Mouse (Mus musculus) ZHBTc4 (cell line): Measurements from ENCODE around the gene Mrps27.

ENCODE experiments used
- DNase-seq: peaks from one replicate; pipeline ENCODE4 v3.0.0-alpha.2; 2011; ENCODE audit warnings: low read depth, low spot score

The Mrps27 gene

DNA sequence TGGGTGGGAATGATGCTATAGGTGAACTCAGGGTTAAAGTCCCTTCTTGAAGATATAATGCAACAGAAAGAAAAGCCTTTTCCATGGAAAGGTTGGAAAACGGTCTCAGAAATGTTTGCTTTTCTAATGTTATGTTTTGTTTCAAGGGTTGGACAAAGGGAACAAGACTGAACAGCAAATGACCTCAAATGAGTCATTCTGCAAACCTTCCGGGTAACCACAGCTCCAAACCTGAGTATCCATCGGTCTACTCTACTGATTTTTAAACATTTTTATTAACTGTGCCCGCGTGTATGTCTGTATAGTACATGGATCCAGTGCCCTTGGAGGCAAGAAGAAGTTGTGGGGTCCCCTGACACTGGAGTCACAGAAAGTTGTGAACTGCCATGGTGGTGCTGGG is 94.8 kb downstream of the Mrps27 start:
- DNase-seq, result no peak

DNA sequence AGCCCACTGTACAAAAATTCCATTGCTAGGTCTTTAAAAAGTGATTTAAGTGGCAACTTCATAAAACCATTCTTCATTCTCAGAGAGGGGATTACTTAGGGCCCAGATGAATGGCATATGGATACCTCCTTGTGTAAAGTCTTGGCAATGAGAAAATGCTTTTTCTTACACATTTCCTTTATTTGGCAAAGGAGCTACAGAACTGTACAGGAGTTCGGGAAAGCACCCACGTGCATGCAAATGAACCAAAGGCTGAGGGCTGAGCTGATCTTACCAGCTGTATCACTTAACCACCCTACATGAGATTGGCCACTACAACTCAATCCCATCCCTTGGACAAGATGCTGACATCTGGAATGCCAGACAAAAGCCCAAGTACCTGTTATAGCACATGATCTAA is 95.6 kb downstream of the Mrps27 start:
- no peak for DNase-seq

DNA sequence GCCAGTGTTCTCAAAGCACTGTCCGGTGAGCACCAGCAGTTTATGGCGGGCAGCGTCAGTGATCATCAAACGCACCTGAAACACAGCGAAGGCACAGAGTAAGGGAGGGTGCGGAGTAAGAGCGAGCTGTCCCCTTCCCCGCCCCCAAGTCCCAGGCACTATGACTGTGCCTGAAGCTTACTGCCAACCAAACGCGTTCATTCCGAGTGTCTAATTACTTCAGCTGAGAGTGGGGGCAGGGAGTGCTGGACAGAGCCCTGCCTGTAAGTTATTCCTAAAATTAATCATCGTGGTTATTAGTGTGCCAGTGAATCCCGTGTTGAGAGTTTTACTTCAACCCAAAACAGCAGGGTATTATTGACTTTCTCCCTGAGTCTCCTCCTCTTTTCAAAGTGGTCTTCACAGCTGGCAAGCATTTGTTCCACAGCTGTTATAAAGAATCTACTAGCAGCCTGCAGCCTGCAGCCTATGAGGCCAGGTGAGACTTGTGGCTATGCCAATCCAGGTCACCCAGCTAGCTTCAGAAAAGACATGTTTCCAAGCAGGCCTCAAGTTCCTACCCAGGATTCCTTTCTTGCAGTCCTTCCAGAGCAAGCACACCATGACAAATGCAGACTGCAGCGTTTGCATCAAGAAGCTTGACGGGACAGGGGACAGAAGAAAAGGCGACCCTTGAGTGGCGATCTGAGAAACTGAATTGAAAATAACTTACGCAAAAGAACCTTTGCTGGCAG is 97.3 kb downstream of the Mrps27 start:
- DNase-seq, result no peak

DNA sequence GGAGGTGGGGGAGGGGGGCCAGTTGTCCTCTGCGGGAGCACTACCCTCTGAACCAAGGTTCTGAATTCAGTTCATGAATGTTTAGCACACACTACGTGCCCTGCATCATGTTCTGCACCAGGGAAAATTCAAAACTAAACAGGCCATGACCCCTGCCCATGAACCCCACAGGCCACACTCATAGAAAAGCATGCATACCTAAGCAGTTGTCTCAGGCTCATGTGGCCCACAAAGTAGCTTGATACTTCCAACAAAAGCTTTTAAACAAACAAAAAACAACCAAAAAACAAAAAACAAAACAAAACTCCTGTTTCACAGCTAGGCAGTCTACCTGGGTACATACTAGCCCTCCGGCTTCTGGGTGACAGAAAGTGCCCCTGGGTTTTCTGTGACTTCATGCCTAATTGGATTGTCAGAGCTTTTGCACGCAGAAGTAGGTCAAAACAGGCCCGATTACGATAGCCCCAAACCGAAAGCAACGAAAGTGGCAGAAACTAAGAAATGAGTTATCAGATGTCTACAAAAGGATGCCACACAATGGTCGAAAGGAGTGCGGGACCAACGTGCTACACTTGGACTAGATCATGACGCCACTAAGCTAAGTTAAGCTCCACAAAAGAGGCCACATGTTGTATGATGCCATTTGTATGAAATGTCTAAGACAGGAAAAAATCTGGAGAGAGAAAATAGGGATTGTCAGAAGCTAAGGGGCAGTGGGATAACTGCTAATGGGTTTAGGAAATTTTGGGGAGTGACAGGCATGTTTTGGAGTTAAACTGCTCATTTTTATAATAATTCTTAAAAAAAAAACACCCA is 98.1 kb downstream of the Mrps27 start:
- no peak for DNase-seq

DNA sequence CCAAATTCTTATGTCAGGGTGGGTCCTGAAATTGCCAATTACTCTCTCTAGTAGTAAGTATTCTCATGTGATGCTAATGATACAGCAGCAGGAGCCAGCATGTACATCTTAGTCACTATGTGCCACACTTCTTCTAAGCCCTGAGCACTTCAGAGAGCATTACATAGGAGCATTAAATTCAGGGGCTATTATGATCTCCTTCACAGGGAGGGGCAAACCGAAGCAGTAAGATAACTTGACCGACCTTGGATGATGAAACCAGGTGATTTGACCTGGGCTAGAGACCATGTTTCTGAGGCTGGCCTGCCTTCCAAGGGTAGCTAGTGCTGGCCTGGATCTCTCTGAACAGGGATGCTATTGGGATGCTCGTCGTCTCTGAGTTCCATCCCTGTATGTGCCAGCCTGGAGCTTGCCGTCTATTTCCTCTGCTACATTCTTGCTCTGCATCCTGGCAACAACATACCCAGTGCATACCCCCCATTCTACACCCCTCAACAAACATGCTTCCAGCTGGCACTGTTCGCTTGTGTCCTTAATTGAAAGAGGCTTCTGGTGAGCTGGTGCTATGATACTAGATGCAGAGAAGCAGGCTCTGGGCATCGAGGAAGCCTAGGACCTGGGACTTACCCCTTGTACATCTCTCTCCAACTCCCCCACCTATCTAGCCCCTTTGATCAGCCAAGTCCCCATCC is 99.0 kb downstream of the Mrps27 start:
- no peak for DNase-seq

DNA sequence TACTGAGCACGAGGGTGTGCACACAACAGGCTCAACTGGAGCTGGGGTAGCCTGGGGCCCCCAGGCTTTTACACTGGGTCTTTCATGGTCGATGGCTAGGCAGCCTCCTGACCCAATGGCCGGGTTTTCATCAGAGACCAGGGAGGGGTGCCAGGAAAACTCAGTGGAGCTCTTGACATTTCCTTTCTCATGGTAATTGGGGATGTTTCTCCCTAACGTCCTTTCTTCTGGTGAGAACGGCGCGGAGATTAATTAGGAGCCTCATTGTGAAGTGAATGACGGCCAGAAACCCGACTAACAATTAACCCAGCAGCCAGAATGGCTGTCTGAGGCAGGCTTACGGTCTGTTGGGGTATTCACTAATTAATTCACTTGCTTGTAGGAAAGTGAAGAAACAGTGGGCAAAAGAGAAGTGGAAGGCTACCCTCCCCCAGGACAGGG is 99.9 kb downstream of the Mrps27 start:
- peak; percentile 87 for DNase-seq

DNA sequence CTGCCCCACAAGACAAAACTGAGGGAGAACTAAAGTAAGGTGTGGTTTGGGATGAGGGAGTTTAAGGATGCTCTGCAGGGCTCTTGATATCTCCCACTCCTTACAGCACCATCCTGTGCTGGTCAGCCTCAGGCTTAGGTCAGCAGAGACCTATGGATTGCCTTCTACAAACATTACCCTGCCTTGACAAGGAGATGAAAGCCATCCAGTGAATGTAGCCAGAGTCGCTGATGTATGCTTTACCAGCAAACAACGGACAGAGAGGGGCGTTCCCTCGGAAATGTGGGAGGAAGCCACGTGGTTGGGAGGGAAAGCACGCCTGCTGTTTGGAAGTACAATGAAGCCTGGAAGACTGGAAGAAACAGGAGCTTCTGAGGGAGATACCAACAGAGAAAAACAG is 100.3 kb downstream of the Mrps27 start:
- DNase-seq, result peak; percentile 88

DNA sequence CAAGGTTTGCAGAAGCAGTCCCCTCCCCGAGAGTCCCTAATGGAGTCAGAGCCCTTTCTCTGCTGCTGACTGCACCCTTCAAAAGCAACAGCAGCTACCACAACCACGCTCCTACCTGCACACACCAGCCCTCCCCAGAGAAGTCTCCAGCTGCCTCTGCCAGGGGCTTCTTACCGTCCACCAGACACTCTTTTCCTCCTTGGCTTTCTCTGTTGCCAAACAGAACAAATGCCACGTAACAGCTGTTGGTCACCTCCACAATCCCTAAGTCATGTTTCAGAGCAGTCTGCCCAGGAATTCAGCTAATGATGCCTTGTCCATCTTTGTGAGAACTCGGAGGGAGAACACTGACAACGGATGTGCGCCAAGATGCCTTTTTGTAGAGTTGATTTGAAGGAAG is 102.4 kb downstream of the Mrps27 start:
- DNase-seq, result no peak

DNA sequence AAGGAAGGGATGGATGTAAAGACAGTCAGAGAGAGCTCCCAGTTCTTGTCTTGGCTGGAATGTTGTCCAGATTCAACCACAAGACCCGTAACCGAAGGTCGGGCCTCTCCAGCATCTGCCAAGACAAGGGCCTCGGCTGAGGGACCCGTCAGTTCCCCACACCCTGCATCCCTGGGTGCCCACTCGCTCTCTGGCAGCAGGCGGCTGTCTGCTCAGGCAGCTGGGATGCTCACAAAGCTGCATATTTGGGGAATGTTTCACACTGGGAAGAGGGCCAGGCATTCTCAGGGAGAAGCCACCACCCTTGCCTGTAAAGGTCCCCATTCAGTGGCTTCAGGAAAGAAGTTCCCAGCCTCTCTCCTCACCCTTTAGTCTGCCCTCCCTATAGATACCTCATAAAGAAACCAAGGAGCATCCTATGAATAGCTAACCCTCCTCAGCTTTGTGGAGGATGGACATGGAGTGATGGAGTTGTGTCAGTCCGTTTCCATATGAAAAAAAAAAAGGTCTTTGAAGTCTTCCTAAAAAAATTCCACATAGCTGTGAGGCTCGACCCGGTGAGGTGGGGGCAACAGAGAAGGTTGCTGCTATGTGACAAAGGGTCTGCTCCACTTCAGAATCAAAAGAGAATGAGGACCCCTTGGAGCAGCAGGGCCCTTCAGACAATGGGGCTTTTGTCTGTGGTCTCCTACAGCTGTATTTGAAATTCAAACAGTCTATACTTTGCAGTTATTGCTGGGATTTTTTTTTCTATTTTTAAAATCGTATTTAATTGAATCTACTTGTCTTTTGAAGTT is 103.0 kb downstream of the Mrps27 start:
- DNase-seq, result no peak

DNA sequence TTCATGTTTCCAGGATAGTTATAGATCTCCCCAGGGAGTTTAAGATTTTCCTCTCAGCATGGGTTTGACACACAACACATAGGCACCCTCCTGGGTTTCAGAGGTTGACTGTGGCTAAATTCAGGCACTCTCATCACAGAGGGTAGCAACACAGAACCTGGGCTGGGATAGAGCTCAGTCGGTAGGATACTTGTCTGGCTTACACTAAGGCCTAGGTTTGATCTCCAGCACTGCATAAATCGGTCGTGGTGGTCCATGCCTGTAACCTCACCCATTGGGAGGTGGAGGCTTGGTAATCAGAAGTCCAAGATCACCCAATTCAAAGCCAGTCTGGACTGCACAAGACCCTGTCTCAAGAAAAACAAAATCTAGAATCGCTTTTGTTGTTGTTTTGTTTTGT is 103.7 kb downstream of the Mrps27 start:
- DNase-seq, result no peak

DNA sequence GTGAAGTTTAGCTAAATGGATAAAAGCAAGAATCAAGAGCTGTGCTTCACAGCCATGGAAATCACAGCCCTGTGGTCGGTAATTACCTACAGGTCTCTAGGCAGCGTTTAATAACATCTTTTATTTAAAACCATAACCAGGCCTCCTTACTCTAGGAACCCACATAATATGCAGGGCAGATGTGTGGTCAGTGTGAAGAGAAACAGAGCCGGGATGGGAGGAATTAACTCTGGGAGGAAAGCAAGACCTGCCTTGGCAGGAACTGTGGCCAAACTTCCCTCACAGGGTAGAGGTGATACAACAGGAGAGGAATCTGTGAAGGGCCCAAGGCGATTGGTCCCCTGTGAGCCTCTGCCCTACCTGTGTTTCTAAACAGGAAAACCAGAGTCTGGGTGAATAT is 105.0 kb downstream of the Mrps27 start:
- DNase-seq, result no peak

DNA sequence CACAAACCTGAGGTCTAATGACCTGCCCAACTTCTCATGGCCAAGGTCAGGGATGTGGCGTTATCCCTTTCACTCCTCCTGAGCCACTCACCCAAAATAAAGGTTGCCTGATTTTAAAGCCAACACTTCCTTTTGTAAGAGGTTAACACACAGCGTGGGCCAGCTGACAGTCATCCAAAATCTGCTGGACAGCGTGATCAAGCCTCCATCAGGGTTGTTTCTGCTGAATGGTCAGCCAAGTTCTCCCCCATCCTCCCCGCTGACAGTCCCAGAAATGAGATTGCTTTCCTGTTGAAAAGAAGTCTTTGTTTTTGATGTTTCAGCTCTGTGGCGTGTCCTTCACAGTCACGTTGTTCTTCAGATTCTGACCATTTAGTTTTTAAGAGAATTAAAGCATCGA is 106.2 kb downstream of the Mrps27 start:
- no peak for DNase-seq

DNA sequence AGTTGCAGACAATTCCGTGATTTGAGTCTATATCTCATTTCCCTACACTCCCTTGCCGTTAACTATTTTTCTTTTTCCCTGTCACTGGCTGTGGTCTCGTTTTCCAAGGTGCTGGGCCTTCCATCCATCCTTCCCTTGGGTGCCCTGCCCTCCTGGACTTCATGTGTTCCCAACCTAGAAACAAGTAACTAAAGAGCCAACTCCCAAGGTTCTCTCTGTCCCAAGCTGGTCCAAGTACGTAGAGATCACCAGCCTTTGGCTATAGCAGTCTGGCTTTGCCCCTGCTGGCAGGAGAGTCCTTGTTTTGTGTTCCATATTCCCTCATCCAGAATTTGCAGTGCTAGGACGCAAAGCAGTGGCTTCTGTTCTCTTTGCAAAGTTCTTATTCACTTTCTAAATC is 106.7 kb downstream of the Mrps27 start:
- DNase-seq, result no peak

DNA sequence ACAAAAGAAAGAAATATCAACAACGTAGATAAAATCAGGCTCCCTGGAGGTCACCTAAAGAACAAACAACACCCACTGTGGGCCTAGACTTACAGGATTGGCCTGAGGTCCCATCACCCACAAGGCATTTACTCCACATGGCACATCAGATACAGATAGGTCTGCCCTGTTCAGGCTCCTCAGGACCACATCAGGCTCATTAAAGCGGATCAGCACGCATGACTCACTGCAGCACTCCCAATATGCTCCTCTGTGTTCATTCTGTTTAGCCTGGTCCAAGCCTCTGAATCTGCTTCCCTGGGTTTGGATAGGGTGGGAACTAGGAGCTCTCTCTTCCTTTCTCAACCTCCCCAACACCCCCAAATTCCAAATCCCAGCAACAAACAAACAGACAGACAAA is 107.9 kb downstream of the Mrps27 start:
- DNase-seq, result no peak

DNA sequence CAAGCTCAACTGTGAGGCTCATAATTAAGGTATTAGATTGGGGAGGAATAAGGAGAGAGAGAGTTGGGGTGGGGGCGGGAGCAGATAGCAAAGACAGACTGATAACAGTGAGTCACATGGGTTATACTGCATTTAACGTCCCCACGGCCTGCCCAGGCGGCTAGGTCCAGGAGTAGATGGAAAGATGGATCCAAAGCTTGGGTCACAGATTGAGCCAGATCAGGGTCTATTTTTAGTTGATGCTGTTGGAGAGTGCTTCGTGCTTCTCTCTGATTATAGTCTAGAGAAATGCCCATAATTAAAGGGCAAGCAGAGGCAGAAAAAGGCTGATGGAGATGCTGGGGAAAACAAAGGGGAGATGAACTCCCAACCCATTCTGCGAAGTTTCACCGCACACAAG is 110.4 kb downstream of the Mrps27 start:
- DNase-seq, result no peak

DNA sequence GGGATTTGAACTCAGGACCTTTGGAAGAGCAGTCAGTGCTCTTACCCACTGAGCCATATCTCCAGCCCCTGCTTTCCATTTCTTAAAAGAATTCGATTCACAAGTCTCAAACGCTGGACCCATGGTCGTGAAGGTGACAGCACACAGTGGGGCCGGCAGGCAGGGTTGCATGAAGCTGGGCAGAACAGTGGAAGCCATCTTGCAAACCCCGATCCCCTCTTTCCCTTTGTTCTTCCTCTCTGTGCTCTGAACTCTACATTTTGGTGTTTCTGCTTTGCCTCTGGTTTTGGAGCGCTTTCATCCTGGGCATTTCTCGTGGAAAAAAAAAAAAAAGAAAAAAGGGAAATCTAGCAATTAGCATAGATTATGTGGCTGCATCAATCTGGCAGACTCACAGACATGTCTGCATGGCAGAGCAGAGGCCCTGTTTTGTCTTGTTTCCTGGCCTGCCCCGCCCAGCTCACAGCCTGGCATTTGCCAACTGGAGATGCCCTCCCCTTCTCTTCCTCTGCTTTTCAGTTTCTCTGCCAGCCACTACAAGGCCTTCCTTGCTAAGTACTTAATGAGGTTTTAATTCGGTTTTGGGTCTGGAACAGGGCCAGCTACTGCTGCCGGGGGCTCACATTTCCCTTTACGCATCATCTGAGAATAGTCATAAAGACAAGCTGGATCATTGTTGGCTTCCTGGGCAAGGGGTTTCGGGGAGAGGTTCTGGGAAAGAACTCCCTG is 114.2 kb downstream of the Mrps27 start:
- DNase-seq, result no peak

DNA sequence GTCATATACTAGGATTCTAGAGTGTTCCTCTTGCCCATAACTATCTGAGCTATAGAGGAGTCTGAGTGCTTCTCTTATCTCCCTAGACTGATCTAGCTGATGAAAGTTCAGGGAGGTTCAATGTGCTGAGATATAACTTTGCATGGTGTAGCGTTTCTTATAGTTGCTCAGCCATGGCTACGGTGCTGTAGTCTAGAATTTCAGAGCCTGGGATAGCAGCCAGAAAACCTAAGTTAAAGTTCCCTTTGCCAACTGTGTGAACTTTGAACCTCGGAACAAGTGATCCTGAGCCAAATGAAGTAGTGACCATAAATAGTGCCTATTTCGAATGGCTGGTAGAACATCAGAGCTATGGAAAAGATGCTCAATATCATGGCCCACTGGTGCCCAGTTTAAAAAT is 115.0 kb downstream of the Mrps27 start:
- DNase-seq, result no peak

DNA sequence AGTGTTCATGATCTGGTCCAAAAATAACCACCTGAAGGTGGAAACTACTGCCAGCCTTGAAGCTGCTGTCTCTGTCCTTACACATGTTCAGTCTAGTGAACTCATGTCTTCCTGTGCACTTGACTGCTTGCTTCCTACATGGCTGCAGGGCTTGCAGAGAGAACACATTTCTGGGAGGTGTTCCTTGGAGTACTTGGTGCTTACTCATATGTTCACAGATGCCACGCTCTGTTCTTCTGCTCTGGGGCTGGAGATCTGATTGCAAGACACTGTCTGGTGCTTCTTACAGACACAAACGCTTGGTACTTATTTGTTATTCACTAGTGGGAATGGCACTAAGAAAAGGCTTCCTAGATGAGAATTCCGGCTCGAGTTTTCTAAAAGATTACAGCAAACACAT is 117.3 kb downstream of the Mrps27 start:
- DNase-seq, result no peak

DNA sequence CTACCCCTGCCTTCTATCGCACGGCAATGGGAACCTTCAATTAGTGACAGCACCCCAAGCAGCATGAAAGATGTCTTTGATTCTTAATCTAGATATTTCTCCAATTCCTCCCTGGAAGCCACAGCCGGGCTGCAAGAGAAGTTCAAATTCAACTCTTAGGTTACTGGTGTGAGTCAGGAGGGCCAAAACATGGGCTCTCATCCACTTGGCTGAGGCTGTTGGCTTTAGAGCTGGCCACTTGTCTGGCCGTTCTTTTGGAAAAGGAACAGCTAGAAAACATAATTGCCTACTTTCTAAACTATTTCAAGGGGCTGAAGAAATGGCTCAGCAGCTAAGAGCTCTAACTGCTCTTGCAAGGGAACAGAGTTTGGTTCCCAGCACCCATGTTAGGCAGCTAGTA is 120.0 kb downstream of the Mrps27 start:
- DNase-seq, result no peak
